Mouse (Mus musculus) adrenal gland, adult 18-20 months (tissue): ENCODE results near the gene Dnlz. TPM values are rescaled to one million over a fixed set of nuclear protein-coding genes. Genes with fewer than 3 reads are reported as not detected.
"Not testable (repeated sequence)": the region's sequence is repeated elsewhere in the genome, so short reads cannot be mapped to it uniquely, and the experiment has no call there.

Experiments used
- DNase-seq, 2 experiments: peaks; one replicate each; pipeline ENCODE4 v3.0.0; 2021 to 2022; ENCODE audit warnings: low spot score in 2 of 2
- long read RNA-seq, 2 experiments: library from polyadenylated mRNA; stranded (forward); transcript quantifications; one replicate each; pipeline ENCODE4 v2.0.0; 2021
- total RNA-seq, 2 experiments: library from RNA; stranded (reverse); gene quantifications; 1 replicate in 1 of 2; 2 replicates in 1 of 2; pipeline ENCODE4 v1.2.3; 2021

Gene Dnlz
- total RNA-seq: 10 to 100 TPM; 21.4 to 27.0 TPM
- long read RNA-seq, experiment 1, transcript Dnlz-201 (3 exons, 2,916 nt): major isoform, 23 of 43 reads
- long read RNA-seq, experiment 1, transcript Dnlz-202 (2 exons, 2,766 nt): minor isoform, 5 of 43 reads
- long read RNA-seq, experiment 1, partial matches to known transcripts: 5 of 43 reads
- long read RNA-seq, experiment 1, other reads (novel, unspliced or antisense): 10 of 43 reads
- long read RNA-seq, experiment 2, transcript Dnlz-202 (2 exons, 2,766 nt): minor isoform, 11 of 95 reads
- long read RNA-seq, experiment 2, transcript Dnlz-201 (3 exons, 2,916 nt): major isoform, 52 of 95 reads
- long read RNA-seq, experiment 2, partial matches to known transcripts: 11 of 95 reads
- long read RNA-seq, experiment 2, other reads (novel, unspliced or antisense): 21 of 95 reads

DNA sequence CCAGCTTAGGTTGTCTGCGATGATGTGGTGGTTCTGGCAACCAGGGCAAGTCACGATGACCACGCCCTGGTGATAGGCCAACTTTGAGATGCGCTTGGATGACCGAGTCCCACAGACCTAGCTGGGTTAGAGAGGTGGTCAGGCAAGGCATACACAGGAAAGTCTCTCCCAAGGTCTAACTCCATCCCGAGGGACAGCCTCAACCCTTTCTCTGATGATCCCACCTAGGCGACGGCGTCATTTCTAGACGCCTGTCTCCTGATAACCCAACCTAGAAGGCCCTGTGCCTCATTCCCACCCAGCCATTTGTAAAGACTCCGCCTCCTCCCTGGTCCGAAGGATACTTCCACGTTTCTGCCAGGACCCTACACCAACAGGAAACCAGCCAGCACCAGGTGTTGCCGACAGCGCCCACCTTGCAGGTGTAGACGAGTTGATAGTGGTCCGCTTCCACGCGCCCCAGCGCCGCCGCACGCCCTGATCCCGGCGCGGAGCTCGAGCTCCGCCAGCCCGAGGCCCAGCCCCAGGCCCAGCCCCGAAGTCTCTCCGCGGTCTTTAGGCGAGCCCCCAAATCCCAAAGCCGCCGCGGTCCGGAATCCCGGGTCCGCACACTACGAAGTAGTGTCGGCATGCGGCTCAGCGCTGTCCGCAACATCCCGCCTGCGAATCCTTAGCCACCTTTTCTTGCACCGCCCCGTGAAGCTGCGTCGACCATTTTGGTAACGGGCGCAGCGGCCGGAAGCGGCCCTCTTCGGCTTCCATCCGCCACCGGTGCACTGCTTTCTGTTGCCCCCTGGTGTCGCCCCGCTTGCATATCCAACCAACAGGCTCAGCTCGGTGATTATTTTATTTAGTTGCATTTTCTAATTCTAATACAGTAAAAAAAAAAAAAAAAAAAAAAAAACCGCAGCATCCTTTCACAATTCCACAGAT, at the start of gene Dnlz:
TSS of gene Dnlz (minus strand) at position 753 of the 933 bp plus-strand sequence.
- peak; percentile 93 to 94 for DNase-seq

DNA sequence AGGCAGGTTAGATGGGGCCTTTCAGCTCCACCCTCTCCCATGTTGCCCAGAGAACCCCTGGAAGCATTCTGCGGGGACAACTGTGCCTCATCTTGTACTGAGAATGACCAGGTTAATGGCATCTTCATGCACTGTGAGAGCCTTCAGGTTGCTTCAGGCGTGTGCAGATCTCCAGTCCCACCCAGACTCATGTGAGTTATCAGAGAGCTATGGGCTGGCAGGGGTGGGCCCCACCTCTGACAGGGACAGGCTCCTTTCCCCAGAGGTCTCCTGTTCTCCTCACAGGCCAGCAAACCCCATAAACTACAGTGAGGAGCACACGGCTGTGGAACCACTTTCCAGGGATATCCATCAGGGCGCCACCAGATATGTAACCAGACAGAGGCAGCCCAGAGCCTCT, 49.1 kb upstream of the Dnlz start:
- no peak for DNase-seq

DNA sequence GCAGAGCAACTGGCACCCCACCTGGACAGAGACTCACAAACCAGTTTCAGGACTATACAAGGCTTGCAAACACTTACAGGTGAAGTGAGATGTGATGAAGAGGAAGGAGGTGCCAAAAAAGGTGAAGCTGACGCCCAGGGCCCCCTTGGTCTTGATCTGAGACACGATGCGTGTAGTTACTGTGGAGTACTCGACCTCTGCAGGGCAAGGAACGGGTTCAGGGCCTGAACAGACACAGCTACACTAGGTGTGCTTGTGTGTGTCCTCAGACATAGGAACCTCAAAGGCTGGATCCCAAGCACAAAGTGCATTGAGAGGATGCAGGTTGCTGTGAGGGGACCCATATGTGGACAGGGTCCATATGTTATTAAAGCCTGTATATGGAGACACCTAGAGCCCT, 48.4 kb upstream of the Dnlz start:
- DNase-seq: no peak

DNA sequence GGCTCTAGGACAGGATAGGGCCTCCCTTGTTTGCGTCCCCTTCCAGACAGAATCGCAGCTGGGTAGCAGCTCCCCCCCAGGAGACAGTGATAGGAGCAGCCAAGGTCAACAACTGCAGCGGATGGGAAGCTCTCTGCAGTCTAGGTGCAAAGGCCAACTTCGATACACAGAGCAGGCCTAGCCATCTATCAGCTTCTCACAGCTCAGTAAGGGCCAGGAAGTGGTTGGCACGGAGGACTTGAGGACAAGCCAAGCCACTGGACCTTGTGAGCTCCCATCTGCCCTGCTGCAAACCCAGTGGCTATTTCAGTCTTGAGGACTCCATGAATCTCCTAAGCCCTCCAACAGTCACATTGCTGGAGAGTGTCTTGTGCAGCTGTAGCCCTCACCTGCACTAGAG, 47.7 kb upstream of the Dnlz start:
- DNase-seq: no peak

DNA sequence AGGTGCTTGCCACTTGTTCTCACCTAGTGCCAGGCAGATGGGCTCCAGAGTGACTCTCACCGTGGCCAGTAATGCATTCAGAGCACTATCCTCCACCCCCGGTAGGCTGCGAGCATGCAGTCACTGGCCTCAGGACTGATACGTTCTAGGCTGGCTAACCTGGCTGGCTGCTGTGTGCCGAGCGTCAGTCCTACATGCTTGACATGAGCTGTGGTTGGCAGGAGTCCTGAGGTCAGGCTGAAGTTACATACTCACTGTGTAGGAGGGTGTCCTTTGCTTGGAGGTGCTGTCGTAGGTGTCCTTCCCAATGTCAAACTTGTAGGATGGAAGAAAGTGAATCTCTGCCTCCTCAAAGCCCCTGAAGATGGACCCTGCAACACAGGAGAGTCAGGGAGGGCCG, 47.1 kb upstream of the Dnlz start:
- DNase-seq: no peak

DNA sequence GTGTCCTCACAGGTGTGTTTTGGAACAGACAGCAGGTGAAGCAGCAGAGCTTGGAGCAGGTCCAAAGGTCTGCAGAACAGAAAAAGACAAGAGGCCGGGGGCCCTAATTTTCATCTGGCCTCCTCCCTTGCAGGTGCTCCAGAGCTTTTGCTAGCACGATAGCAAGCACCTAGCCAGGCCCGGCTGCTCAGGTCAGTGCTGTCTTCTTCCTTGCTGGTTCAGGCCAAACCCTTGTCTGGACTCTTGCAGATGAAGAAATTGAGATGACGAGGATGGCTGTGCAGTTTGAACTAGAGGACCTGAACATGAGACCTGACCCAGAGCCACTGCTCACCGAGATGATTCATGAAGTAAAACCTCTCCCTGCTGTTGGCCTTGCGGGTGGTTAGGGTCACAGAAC, 39.7 kb upstream of the Dnlz start:
- DNase-seq: no peak

DNA sequence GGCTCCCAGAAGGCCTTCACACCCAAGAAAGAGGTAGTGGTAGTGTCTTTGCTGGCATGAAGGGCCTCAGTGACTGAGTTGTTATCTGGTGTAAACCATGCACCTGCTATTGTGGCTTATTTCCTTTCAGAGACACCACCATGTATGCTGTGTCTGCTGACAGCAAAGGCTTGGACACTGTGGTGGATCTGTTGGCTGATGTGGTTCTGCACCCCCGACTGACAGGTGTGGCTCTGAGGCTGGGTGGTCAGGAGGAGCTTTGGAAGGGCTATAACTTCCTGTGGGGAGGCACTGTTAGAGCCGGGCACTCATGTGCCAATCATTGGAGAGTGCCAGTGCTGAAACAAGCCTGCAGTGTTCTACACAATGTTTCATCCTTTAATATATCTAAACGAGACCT, 39.0 kb upstream of the Dnlz start:
- no peak for DNase-seq

DNA sequence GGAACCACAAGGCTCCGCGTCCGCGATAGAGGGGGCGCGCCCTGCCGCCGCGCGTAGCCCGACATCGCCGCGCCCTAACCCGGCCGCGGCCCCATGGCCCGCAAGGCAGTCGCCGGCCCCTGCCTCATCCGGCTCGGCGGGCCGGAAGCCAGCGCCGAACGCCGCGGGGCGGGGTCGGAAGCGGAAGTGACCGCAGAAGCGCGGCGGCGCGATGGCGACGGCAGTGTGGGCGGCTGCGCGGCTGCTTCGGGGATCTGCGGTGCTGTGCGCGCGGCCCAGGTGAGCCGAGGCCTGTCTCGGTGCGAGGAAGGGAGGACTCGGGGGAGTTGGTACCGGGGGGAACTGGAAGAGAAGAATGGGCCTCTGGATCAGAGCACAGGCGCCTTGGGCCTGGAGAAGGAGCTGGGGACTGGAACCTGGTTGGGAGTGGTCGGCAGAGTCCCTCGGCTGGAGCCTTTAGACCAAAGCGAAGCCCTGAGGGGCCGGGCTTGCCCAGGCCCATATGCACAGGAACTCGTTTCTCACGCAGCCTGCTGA, 37.3 kb upstream of the Dnlz start, which contains the start of the genes Entr1 and Pmpca:
TSS of gene Entr1 (minus strand) at position 163 of the 537 bp plus-strand sequence.
TSS of gene Pmpca (plus strand) at position 186 of the 537 bp plus-strand sequence.
- DNase-seq: peak; percentile 82 to 88

DNA sequence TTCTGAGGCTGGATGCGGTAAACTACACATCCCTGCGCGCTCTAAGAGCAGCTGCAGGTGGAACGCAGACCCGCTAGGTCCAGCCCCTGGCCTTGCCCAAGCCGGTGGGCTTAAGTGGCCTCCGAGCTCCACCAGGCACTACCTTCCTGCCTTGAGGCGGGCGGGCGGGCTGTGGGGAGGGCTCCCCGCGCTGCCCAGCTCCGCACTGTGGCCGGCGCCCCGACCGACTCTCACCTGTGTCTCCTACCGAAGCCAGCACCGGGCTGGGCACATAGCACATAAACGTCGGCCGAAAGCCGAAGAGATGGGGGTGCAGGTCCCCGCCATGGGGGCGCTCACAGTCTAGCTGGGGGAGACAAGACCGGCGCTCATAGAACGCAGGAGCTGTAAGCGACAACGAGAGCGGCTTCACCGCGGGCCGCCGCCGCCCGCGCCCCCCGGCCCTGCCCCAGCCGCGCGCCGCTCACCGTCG, 36.8 kb upstream of the Dnlz start:
- DNase-seq: peak in 1 of 2 experiments; percentile 44

DNA sequence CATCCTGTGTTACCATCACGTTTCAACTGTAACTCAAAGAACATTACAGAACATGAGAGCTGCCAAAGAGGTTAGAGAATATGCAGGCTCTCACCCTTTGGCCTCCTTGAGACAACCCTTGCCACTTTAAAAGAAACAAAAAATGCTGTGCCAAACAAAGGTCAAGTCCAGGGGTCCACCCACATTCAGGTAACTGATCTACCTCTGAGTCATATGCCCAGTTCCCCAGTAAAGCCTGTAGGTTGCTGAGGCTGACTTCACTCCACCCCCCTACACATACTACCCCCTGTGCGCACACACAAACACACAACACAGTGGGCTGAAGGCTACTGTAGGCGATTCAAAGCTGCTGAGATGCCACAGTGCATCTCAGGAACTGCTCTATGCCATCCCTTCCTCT, 35.8 kb upstream of the Dnlz start:
- DNase-seq: no peak

DNA sequence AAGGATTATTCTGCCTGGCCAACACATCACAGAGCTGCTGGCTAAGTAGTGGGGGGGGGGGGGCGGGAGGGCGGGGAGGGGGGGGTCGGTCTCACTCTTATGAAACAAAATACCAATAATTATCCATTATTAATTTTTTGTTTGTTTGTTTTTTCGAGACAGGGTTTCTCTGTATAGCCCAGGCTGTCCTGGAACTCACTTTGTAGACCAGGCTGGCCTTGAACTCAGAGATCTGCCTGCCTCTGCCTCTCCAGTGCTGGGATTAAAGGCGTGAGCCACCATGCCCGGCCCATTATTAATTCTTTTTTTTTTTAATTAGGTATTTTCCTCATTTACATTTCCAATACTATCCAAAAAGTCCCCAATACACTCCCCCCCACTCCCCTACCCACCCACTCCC, 29.0 kb upstream of the Dnlz start:
- not testable (repeated sequence) for DNase-seq

DNA sequence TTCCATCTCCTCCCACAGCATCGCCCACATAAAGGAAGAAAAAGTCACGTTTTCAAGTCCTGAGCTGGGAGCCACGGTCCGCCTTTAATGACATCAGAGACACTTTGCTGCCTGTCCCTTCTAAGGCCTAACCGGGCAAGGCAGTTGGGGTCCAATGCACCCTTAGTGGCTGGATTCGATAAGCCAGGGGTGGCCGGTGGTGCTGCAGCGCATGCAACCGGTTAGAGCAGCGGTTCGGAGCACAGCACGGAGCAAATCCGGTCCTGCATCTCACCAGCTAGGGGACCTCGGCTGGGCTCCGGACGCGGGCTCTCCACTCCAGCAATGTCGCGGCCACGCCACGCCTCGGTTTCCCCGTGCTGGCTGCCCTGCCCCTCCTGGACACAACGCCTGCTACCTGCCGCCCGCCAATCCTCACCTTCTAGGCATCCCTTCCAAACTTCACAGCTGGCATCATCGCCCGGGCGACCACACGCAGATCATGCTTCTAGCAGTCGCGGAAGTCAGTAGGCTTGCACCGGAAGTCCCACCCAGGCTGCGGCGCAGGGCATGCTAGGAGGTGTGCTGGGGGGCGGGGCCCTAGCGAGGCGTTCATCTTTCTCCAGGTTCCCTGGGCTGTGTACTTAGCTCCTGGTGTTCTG, 28.3 kb upstream of the Dnlz start, which contains the start of gene Snapc4:
TSS of gene Snapc4 (minus strand) at position 523 of the 641 bp plus-strand sequence.
- peak; percentile 77 for DNase-seq

DNA sequence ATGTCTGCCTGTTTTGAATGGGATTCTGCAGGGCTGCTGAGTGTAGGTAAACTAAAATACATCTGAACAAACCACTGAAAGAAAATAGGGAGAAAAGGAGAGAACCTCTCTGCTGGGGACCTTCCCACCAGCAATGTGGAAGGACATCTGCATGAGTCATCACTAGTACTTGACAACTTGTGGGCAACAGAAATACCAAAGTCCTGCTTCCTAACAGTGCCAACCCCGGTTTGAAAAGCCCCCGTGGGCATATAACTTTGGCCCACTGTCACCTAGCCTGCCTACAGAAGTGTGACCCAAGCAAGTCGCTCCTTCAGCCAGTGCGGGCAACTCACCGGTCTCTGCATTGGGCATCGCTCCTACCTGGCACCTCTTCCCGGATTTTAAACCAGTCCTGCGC, 20.5 kb upstream of the Dnlz start:
- DNase-seq: no peak

DNA sequence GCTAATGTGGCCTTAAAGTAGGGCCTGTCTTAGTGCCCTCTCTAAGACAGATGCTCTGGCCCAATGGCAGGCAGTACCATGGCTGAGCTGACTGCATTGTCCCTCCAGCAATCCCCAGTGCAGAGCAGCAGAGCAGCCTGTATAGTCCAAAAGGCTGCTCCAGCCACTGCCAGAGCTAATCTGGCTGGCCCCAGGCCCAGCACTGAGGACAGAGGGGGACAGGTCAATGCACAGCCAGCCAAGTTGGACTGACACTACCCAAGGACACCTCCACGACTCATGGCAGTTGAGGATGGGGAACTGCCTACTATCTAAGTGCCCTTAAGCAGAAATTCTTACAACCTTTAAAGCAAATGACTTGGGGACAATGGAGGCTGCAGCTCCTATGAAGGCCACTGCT, 16.7 kb upstream of the Dnlz start:
- DNase-seq: no peak

DNA sequence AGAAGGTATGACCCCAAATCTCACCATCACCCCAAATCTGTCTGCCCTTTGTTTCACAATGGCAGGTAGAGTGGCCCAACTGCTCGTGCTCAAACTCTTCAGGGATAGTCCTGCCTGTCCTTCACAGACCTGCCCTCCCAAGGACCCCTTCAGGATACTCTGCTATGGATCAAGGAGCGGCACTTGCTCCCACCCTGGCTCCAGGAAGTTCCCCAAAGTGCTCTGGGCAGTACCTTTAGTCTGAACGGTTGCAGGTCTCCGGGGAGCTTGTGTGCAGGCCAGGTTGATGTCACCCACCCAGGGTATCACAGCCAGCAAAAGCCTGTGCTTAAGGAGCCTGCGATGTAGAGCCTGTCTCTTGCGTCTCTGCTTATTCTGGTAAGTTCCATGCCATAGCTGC, 16.0 kb upstream of the Dnlz start:
- no peak for DNase-seq

DNA sequence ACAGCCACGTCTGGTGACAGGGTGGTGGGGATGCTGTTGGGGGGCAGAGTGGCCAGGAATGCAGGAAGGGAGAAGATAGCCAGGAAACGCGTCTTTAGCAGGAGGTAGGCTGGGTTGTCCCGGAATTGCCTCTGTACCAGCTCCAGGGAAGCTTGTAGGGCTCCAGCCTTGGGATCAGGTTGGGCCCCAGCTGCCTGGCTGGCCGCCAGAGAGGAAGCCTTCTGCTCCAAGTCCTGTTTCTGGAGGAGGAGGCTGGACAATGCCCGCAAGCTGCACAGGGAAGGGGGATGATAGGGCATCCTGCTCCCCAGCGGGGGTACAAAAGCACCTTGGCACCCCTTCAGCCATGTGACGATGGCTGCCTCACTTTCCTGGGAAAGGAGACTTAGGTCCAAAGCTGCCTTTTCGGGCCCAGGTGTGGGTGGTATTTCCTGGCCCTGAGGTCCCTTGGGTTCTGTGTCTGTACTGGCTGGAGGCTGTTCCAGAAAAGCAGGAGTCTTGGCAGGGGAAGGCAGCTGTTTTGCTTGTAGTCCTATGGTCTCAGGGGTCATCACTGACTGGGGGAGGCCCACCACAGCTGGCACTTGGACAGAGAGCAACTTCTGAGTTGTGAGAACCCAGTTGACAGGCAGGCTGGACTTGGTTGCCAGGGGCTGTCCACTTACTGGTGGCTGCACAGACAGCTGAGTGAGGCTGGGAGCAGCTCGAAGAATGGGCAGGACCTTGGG, 13.0 kb upstream of the Dnlz start:
- DNase-seq: peak; percentile 52 to 64

DNA sequence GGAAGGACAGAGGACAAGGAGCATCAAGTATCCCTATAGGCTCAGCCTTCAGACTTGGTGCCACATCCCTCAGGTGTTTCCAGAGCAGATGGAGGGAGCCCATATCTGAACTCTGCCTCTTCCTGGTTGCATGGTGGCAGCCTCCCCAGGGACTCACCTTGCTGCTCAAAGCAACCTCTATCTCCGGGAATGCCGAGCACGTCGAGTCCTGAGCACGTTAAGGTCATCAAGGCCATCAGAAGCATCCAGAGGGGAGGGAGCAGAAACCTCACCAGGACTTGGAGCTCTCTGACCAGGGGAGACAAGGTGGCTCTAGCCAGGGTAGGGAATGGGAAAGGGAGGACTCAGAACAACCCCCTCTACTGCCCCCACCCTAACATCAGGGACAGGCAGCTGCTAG, 11.6 kb upstream of the Dnlz start:
- DNase-seq: no peak

DNA sequence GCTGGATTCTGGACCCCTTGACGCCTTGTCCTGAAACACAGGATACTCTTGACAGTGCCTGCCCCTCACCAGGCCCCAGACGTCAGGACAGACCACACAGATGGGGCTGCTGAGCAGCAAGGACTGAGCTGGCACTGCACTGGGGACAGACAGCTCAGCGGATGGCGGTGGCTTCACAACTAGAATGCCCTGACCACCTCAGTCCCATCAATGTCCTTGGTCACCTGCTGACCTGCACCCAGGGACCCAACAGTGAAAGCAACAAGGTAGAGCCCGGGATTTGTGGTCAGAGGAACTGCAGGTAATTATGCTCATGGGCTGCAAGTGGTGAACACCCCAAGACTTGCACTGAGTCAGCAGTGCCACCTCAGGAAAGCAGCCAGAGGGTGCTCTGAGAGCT, 11.1 kb upstream of the Dnlz start:
- DNase-seq: no peak

DNA sequence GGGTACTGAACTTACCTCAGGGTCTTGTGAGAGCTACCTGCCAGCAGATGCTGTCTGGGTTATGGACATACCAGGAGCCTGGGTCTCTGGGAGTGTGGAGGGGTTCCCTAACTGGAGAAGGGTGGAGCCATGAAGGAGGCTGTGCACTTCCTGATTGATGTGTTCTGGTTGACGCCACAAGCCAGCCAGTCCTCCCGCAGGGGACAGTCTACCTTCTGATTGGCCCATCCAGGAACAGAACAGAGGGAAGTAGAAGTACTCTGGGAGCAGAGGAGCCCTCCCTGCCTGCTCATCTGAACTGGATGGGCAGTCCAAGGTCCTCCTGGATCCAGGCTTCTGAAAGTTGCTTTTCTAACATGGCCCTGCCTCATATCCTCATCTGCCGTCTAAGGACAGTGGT, 8.9 kb upstream of the Dnlz start, which contains the start of gene Card9:
TSS of gene Card9 (minus strand) at position 147 of the 400 bp plus-strand sequence.
- no peak for DNase-seq

DNA sequence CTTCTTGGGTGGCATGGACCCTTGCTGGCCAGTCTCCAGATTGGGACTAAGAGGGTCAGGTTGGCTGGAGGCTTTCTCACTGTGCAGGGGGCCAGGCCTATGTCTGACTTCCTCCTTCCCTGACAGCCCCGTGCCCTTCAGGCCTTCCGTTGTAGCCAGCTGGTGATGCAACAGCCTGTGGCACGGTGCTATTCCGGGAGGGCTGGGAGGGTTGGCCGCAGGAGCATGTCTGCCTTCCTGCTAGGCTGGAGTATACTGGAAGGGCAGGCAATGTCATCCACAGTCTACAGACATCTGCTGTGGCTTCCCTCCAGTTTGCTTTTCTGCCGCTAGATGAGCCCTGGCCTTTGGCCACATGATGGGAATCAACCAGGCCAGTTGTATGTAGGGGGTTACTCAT, 8.1 kb upstream of the Dnlz start:
- no peak for DNase-seq
